Comparison of ENCODE assay signal across 8 mouse cellular contexts in genomic region chr13:96697805-96698586, GRCm38 (mm10). TPM values are rescaled to one million over a fixed set of nuclear protein-coding genes. Genes with fewer than 3 reads are reported as not detected.
DNase-seq lines count a peak whose midpoint lies in the region; ATAC-seq lines count a peak whose summit lies in the region.
"Had no signal": no experiment of that assay in that cellular context is flagged by ENCODE, and none has a peak within 500 bp of the region (broad histone marks: within the 10 kb centered on the region; RNA-seq: fewer than 3 reads in every experiment).

No protein-coding gene starts in this region.

- intact Hi-C loops in gastrocnemius, postnatal 36 days (cut with DNase I) = no loop called here

- H3K36me3 ChIP-seq in liver, embryonic 11.5 days (ENCODE audit: control insufficient read depth, insufficient read depth, low read length) = no peaks in the 10 kb centered on the region
- H3K36me3 ChIP-seq in midbrain, embryonic 11.5 days (ENCODE audit: control insufficient read depth, insufficient read depth, low read length) = no peaks in the 10 kb centered on the region
- H3K36me3 ChIP-seq: hindbrain, embryonic 15.5 days had no signal

- H3K9ac ChIP-seq in liver, embryonic 11.5 days (ENCODE audit: low read depth, low read length) = no peak overlapping the region
- no peak overlapping the region for H3K9ac ChIP-seq in midbrain, embryonic 11.5 days (ENCODE audit: low read length)
- H3K9ac ChIP-seq: hindbrain, embryonic 15.5 days had no signal

- H3K4me2 ChIP-seq in liver, embryonic 11.5 days = peak overlapping the region; percentile 41
- no peak overlapping the region for H3K4me2 ChIP-seq in midbrain, embryonic 11.5 days
- H3K4me2 ChIP-seq: hindbrain, embryonic 15.5 days had no signal

- H3K27me3 ChIP-seq in liver, embryonic 11.5 days (replicated peaks; ENCODE audit: control insufficient read depth, insufficient read depth, low read length) = no peaks in the 10 kb centered on the region
- H3K27me3 ChIP-seq in midbrain, embryonic 11.5 days (ENCODE audit: control insufficient read depth, insufficient read depth, low read length) = no peaks in the 10 kb centered on the region
- H3K27me3 ChIP-seq: hindbrain, embryonic 15.5 days had no signal

- H3K27ac ChIP-seq in liver, embryonic 11.5 days (ENCODE audit: low read depth, low read length) = peak overlapping the region; percentile 51
- H3K27ac ChIP-seq in midbrain, embryonic 11.5 days (ENCODE audit: low read depth, low read length) = no peak overlapping the region
- H3K27ac ChIP-seq: hindbrain, embryonic 15.5 days had no signal

- H3K9me3 ChIP-seq in liver, embryonic 11.5 days (ENCODE audit: control insufficient read depth, low read length) = no peaks in the 10 kb centered on the region
- H3K9me3 ChIP-seq in midbrain, embryonic 11.5 days (ENCODE audit: control insufficient read depth, low read length) = no peaks in the 10 kb centered on the region
- H3K9me3 ChIP-seq: hindbrain, embryonic 15.5 days had no signal

- peak overlapping the region; percentile 15; the same call in 1 of the 2 replicates for H3K4me3 ChIP-seq in liver, embryonic 11.5 days (ENCODE audit: low read depth, low read length)
- H3K4me3 ChIP-seq in midbrain, embryonic 11.5 days (ENCODE audit: low read depth, low read length) = no peak overlapping the region
- H3K4me3 ChIP-seq: hindbrain, embryonic 15.5 days had no signal

- peak; percentile 96 for ATAC-seq in liver, embryonic 11.5 days (replicated peaks; ENCODE audit: low FRiP score)
- ATAC-seq in monocyte, adult 5-6 weeks (replicated peaks; ENCODE audit: insufficient number of reproducible peaks, low FRiP score, low TSS enrichment, poor library complexity, severe bottlenecking) = no peak; the same call in 1 of the 2 replicates
- ATAC-seq in midbrain, embryonic 11.5 days (ENCODE audit: low FRiP score) = no peak

- peaks cover 6% of the 10 kb centered on the region for H3K4me1 ChIP-seq in liver, embryonic 11.5 days (replicated peaks; ENCODE audit: control insufficient read depth, insufficient read depth, low read length)
- H3K4me1 ChIP-seq in midbrain, embryonic 11.5 days (ENCODE audit: control insufficient read depth, insufficient read depth, low read length) = no peaks in the 10 kb centered on the region
- H3K4me1 ChIP-seq: hindbrain, embryonic 15.5 days had no signal

- peak; percentile 25 for DNase-seq in T-cell, adult 2 months (ENCODE audit: low spot score)
- peak; percentile 0 for DNase-seq in embryo, embryonic 9.5 days (ENCODE audit: extremely low spot score)
- peak; percentile 57 for DNase-seq in liver, embryonic 11.5 days (ENCODE audit: low spot score)
- peak; percentile 49 to 58 for DNase-seq in spleen, postnatal 10 days (ENCODE audit: low spot score in 2 of 2)
- DNase-seq in midbrain, embryonic 11.5 days (ENCODE audit: low spot score, missing footprints) = no peak
- no peak for DNase-seq in gastrocnemius, postnatal 36 days

- 41% methylated on average over 8 of the region's 8 CpGs for WGBS in liver, embryonic 11.5 days
- WGBS in midbrain, embryonic 11.5 days = 83% methylated on average over 8 of the region's 8 CpGs

RNA-seq across cellular contexts. Expression of gene Hmgcr, which starts 27.3 kb away (rescaled TPM):
- polyA plus RNA-seq in liver, embryonic 11.5 days (2014; fragmentation: Nextera tagmentation; extraction: Ambion mirVana) = 94.7 and 112 TPM in 2 replicates
- total RNA-seq in monocyte, adult 5-6 weeks (2017) = 49.8 to 81.5 TPM (median 53.9 TPM) in 3 replicates
- polyA plus RNA-seq in midbrain, embryonic 11.5 days (2014; fragmentation: Nextera tagmentation; extraction: Ambion mirVana) = 215 and 234 TPM in 2 replicates
- 1 to 10 TPM; 4.3 to 7.6 TPM for total RNA-seq in gastrocnemius, postnatal 36 days (2021)

RNA-seq across cellular contexts. Expression of gene Ankrd31, which starts 50.1 kb away (rescaled TPM):
- not detected in 2 replicates for polyA plus RNA-seq in liver, embryonic 11.5 days (2014; fragmentation: Nextera tagmentation; extraction: Ambion mirVana)
- total RNA-seq in monocyte, adult 5-6 weeks (2017) = not detected in 3 replicates
- polyA plus RNA-seq in midbrain, embryonic 11.5 days (2014; fragmentation: Nextera tagmentation; extraction: Ambion mirVana) = 0.05 and 0.08 TPM in 2 replicates
- total RNA-seq in gastrocnemius, postnatal 36 days (2021) = not detected
- polyA plus RNA-seq: hindbrain, embryonic 15.5 days had no signal

Comparison
In these comparisons a context has a peak if more than half of its experiments do, and no peak if none do; other contexts are left out.
1. DNase-seq: peak in T-cell, adult 2 months (single experiment), embryo, embryonic 9.5 days (single experiment), liver, embryonic 11.5 days (single experiment) and spleen, postnatal 10 days (2 of 2); none in midbrain, embryonic 11.5 days (single experiment) and gastrocnemius, postnatal 36 days (0 of 2).